Mouse (Mus musculus) embryonic facial prominence, embryonic 14.5 days (tissue): ENCODE results near the gene Tmem176b. TPM values are rescaled to one million over a fixed set of nuclear protein-coding genes. Genes with fewer than 3 reads are reported as not detected.
"Not testable (repeated sequence)": the region's sequence is repeated elsewhere in the genome, so short reads cannot be mapped to it uniquely, and the experiment has no call there.

ENCODE experiments used
- ATAC-seq: fragments of 200-750 bp; cut with Nextera tagmentation; 2 replicates; pipeline ENCODE4 v1.8.0; 2017; ENCODE audit warnings: low read depth, moderate number of reproducible peaks, moderate TSS enrichment
- DNase-seq: peaks from one replicate; pipeline ENCODE4 v3.0.0-alpha.2; 2015; ENCODE audit warnings: low spot score
- H3K27ac ChIP-seq: fragments of 300-500 bp; sonication (generic); replicated peaks from 2 replicates; pipeline ENCODE4 v1.5.1; 2014; ENCODE audit warnings: low read depth, mild to moderate bottlenecking, low read length, moderate library complexity
- H3K27me3 ChIP-seq: fragments of 300-500 bp; sonication (generic); replicated peaks from 2 replicates; pipeline ENCODE4 v1.6.1; 2014; ENCODE audit warnings: low read length; ENCODE audit not compliant: control insufficient read depth, insufficient read depth
- H3K36me3 ChIP-seq: fragments of 300-500 bp; sonication (generic); 2 replicates; pipeline ENCODE4 v1.6.1; 2014; ENCODE audit warnings: low read length, mixed read lengths; ENCODE audit not compliant: control insufficient read depth, insufficient read depth
- H3K4me1 ChIP-seq: fragments of 300-500 bp; sonication (generic); 2 replicates; pipeline ENCODE4 v1.6.1; 2014; ENCODE audit warnings: antibody characterized with exemption, low read length; ENCODE audit not compliant: control insufficient read depth, insufficient read depth
- H3K4me2 ChIP-seq: fragments of 300-500 bp; sonication (generic); 2 replicates; pipeline ENCODE4 v1.6.1; 2014; ENCODE audit warnings: low read depth, mild to moderate bottlenecking, low read length, moderate library complexity, mixed read lengths
- H3K4me3 ChIP-seq: fragments of 300-500 bp; sonication (generic); 2 replicates; pipeline ENCODE4 v1.5.1; 2014; ENCODE audit warnings: low read depth, mild to moderate bottlenecking, low read length
- H3K9ac ChIP-seq: fragments of 300-500 bp; sonication (generic); 2 replicates; pipeline ENCODE4 v1.6.1; 2014; ENCODE audit warnings: low read depth, mild to moderate bottlenecking, low read length, moderate library complexity, mixed read lengths
- H3K9me3 ChIP-seq: fragments of 300-500 bp; sonication (generic); 2 replicates; pipeline ENCODE4 v1.6.1; 2016; ENCODE audit warnings: low read length; ENCODE audit not compliant: control insufficient read depth
- WGBS: fragments of 180-500 bp; shearing (Covaris S2); extraction: QIAGEN DNeasy Blood & Tissue Kit; methylation state at CpG from one replicate; pipeline ENCODE4 v1.1.7; 2014; 5-methylcytosine and 5-hydroxymethylcytosine counted together
- polyA plus RNA-seq: library from polyadenylated mRNA; unstranded; fragments of >200 nt; fragmentation: Nextera tagmentation; extraction: Ambion mirVana; gene quantifications from 2 replicates; pipeline ENCODE4 v1.2.1, GENCODE M21; 2014

Tmem176b gene
- polyA plus RNA-seq, 1 experiment from 2014 or later = 244 TPM

DNA sequence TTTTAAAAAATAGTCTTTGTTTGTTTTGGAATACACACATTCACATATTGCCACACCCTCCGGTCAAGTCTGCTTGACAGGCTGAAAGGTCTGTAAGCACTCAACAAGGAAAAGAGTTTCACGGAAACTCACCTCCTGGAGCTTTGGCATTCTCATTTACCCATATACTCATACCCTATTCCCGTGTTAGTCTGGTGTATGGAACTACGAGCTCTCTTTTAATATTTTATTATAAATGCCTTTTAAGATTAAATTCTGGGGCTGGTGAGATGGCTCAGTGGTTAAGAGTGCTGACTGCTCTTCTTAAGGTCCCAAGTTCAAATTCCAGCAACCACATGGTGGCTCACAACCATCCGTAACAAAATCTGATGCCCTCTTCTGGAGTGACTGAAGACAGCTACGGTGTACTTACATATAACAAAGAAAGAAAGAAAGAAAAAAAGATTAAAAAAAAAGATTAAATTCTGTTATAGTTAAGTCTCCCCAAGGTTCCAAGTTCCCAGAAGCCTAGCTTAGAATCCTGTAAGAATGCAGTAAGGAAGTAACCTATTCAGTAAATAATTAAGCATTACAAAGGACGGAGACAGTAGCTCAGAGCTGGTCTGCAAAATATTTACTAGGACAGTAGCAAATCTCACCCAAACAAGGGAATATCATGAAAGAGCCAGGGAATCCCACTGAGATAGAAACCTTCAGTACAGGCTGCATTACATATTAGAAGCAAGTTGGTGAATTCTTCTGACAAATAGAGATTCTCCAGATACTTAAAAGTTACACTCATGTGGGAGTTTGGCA, 19.1 kb downstream of the Tmem176b start:
- not testable (repeated sequence) for H3K4me3 ChIP-seq, H3K4me1 ChIP-seq, DNase-seq, ATAC-seq, H3K27me3 ChIP-seq, H3K27ac ChIP-seq, H3K9me3 ChIP-seq, H3K4me2 ChIP-seq, H3K36me3 ChIP-seq, H3K9ac ChIP-seq
- 79% methylated on average over 7 of the region's 7 CpGs for WGBS

DNA sequence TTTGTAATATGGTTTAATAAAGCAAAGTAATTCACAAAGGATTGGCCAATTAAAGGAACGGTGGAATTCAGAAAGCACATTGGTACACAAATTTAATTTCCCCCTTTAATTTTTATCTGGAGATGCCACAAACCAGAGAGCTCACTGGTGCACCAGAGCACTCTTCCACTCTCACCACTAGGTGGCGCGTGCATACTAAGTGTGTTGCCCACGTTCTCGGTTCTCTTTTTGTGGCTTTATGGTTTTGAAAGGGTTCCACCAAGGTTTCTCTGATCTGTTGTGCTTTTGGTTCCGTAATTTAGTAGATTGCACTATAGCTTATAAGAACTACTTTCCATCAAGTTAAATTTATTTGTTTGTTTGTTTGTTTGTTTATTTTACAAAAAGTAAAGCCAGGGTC, 23.5 kb downstream of the Tmem176b start:
- Histone ChIP-seq H3K4me1 (no peaks in the 10 kb centered on the region), H3K27me3 (no peaks in the 10 kb centered on the region), H3K4me3 (no peak overlapping the region), H3K27ac (no peak overlapping the region), H3K36me3 (no peaks in the 10 kb centered on the region), H3K4me2 (no peak overlapping the region), H3K9me3 (no peaks in the 10 kb centered on the region), H3K9ac (no peak overlapping the region)
- ATAC-seq (no peak), DNase-seq (peak; percentile 94)
- 5% methylated on average over 6 of the region's 6 CpGs for WGBS

DNA sequence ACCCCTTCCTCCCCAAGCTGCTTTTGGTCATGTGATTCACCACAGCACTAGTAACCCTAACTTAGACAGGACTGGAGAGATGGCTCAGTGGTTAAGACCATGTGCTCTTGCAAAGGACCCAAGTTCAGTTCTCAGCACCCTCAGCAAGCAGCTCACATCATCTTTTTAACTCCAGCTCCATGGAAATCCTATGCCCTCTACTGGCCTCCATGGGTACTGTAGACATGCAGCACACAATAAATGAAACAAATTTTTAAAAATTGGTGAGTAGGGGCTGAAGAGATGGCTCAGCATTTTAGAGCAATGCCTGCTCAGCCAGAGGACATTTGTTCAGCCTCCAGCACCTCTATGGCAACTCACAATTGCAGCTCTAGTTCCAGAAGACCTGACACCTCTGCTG, 26.3 kb downstream of the Tmem176b start:
- DNase-seq (no peak), ATAC-seq (no peak)
- H3K27ac ChIP-seq = no peak overlapping the region
- no peak overlapping the region for H3K9ac ChIP-seq
- H3K27me3 ChIP-seq = no peaks in the 10 kb centered on the region
- H3K4me2 ChIP-seq = no peak overlapping the region
- no peak overlapping the region for H3K4me3 ChIP-seq
- H3K9me3 ChIP-seq = no peaks in the 10 kb centered on the region
- H3K36me3 ChIP-seq = no peaks in the 10 kb centered on the region
- no peaks in the 10 kb centered on the region for H3K4me1 ChIP-seq

DNA sequence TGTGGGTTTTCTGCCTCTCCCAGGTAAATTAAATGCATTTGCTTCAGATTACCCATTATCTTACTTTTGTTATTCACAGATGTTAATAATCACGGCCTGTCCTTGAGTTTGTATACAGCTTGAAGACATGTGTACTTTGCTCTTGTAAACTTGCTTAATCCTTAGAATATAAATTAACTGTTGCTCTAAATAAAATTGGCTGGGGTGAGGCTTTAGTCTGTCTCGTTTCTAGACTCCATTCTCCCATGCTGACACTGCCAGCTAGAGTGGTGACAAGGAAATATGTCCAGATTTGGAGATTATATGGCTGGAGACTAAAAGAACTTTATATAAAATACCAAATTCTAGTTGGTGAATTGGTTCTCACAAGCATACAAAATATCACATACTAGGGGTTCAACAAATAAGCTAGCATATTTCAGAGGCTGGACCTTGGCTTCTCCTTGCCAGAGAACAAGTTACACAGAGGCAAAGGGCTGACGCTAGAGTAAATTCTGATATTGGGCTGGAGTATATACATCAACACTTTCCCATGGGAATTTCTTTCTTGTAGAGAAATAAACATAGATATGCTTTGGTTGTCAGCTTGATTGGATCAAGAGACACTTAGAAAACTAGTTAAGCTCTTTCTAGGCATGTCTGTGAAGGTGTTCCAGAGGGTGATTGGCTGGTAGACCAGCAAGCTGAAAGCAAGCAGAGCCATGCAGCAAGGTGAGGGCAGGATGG, 31.6 kb downstream of the Tmem176b start:
- WGBS = 64% methylated on average over 3 of the region's 3 CpGs
- H3K4me1 ChIP-seq = no peaks in the 10 kb centered on the region
- H3K4me2 ChIP-seq = no peak overlapping the region
- H3K27ac ChIP-seq = no peak overlapping the region
- no peaks in the 10 kb centered on the region for H3K9me3 ChIP-seq
- no peak for DNase-seq
- no peak overlapping the region for H3K4me3 ChIP-seq
- no peaks in the 10 kb centered on the region for H3K36me3 ChIP-seq
- no peak for ATAC-seq
- H3K9ac ChIP-seq = no peak overlapping the region
- no peaks in the 10 kb centered on the region for H3K27me3 ChIP-seq

DNA sequence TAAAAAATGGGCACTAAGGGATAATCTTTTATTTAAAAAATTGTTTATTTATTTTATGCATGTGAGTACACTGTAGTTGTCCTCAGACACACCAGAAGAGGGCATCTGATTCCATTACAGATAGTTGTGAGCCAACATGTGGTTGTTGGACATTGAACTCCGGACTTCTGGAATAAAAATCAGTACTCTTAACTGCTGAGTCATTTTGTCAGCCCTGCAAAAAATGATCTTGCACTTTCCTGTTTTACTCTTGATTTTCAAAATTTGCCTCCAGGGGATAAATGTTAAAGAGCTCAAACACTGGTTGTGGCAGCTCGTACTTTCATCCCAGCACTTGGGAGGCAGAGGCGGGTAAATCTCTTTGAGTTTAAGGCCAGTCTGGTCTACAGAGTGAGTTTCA, 34.5 kb downstream of the Tmem176b start:
- Histone ChIP-seq H3K9me3 (no peaks in the 10 kb centered on the region), H3K27ac (no peak overlapping the region), H3K4me1 (no peaks in the 10 kb centered on the region), H3K36me3 (no peaks in the 10 kb centered on the region), H3K4me3 (no peak overlapping the region), H3K27me3 (no peaks in the 10 kb centered on the region), H3K4me2 (no peak overlapping the region), H3K9ac (no peak overlapping the region)
- ATAC-seq (no peak), DNase-seq (no peak)
- 82% methylated on average over 3 of the region's 3 CpGs for WGBS

DNA sequence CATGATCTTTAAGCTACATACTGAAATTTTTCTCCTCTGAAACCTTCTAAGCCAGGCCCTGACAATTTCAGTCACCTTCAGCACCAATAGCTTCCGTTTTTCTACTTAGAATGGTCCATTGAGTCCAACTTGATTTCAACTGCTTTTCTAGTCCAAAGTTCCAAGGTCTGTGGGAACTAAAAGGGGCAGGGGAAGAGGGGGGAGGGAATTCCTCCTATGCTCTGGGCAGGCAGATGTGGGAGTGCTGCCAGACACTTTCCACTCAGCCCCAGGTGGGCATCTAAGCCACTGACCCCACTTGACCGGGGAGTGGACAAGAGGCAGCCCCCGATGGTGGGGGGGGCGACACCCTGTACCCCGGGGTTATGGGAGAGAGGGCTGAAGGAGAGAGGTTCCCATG, 37.0 kb downstream of the Tmem176b start:
- Histone ChIP-seq H3K9ac (no peak overlapping the region), H3K27me3 (no peaks in the 10 kb centered on the region), H3K4me2 (no peak overlapping the region), H3K9me3 (no peaks in the 10 kb centered on the region), H3K27ac (no peak overlapping the region), H3K4me1 (no peaks in the 10 kb centered on the region), H3K36me3 (no peaks in the 10 kb centered on the region), H3K4me3 (no peak overlapping the region)
- no peak for ATAC-seq
- WGBS = 85% methylated on average over 5 of the region's 5 CpGs
- DNase-seq = no peak

DNA sequence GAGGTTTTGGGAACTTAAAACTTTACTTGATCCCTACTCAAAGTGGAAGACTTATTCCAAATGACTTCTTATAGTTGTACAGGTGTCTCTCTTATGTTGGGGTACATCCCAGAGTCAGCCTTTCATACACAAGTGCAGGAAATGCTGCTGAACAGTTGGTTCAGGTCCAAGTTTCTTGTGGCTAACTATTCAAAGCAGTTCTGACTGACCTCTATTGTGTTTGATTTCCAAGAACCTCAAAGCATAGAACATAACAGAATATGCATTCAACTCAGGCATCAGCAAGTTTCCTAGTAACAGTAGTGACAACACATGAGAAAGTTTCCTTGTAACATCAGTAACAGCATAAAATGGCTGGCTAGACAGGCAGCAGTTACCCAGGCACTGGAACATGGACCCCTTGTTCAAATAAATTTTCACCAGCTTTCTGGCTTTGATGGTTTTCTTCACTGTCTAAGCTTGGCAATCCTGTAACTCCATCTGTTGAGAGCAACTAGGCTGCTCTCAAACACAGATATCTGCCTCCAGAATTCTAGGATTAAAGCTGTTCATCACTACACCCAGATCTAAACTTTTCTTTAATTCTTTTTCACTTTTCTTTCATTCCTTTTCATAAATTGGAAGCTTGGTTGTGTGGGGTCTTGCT, 37.8 kb downstream of the Tmem176b start:
- Histone ChIP-seq H3K27ac (no peak overlapping the region), H3K27me3 (no peaks in the 10 kb centered on the region), H3K4me1 (no peaks in the 10 kb centered on the region), H3K4me3 (no peak overlapping the region), H3K9me3 (no peaks in the 10 kb centered on the region), H3K9ac (no peak overlapping the region), H3K4me2 (no peak overlapping the region), H3K36me3 (no peaks in the 10 kb centered on the region)
- no peak for ATAC-seq
- peak; percentile 35 for DNase-seq

DNA sequence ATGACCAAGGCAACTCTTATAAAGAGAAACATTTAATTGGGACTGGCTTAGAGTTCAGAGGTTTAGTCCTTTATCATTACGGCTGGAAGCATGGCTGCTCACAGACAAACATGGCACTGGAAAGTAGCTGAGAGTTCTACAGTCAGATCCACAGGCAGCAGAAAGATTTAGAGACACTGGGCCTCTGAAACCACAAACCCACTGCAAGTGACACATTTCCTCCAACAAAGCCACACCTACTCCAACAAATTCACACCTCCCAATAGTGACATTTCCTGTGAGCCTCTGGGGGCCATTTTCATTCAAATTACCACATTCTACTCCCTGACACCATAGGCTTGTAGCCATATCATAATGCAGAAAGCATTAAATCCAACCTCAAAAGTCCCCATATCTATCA, 39.4 kb downstream of the Tmem176b start:
- no peaks in the 10 kb centered on the region for H3K36me3 ChIP-seq
- H3K4me3 ChIP-seq = no peak overlapping the region
- H3K4me2 ChIP-seq = no peak overlapping the region
- no peak overlapping the region for H3K9ac ChIP-seq
- no peak for ATAC-seq
- H3K9me3 ChIP-seq = no peaks in the 10 kb centered on the region
- no peaks in the 10 kb centered on the region for H3K27me3 ChIP-seq
- no peak overlapping the region for H3K27ac ChIP-seq
- 90% methylated on average over 1 of the region's 1 CpGs for WGBS
- DNase-seq = no peak
- no peaks in the 10 kb centered on the region for H3K4me1 ChIP-seq
